Mouse (Mus musculus) ovary, adult 18-20 months (tissue): ENCODE data around the gene Sox18.
A peak's percentile ranks its signal among the peaks of the same experiment; 100 is the strongest.

Experiments used
- DNase-seq: peaks from one replicate; pipeline ENCODE4 v3.0.0; 2022; ENCODE audit warnings: low spot score, mixed read lengths

Gene Sox18

GRCm38 (mm10) chr2:181671326-181671725 lies at the start of gene Sox18:
Gene Sox18 (minus strand): TSS chr2:181671640.
- DNase-seq: peak; percentile 60

- DNase-seq: no peak
These were observed 49.8 kb upstream of the Sox18 start for GRCm38 (mm10) chr2:181721200-181721599.

GRCm38 (mm10) chr2:181720061-181720460 lies 48.6 kb upstream of the Sox18 start:
- DNase-seq: no peak

GRCm38 (mm10) chr2:181716991-181717390 lies 45.6 kb upstream of the Sox18 start:
- no peak for DNase-seq

DNA sequence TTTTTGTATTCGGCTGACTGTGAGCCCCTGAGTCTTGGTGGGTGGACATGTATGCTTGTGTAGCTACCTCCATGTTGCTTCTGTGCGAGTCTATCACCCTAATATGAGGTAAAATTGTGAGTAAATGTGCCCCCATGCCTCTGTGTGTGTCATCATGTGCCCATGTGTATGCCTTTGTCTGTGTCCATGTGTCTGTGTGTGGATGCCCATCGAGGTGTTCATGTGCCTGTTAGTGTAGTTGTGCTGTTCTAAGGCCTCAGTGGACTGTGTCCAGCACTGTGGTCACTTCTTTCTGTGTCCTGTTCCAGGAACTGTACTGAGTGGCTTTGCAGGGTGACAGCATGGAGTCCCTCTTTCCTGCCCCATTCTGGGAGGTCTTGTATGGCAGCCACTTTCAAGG lies 43.9 kb upstream of the Sox18 start:
- no peak for DNase-seq

DNA sequence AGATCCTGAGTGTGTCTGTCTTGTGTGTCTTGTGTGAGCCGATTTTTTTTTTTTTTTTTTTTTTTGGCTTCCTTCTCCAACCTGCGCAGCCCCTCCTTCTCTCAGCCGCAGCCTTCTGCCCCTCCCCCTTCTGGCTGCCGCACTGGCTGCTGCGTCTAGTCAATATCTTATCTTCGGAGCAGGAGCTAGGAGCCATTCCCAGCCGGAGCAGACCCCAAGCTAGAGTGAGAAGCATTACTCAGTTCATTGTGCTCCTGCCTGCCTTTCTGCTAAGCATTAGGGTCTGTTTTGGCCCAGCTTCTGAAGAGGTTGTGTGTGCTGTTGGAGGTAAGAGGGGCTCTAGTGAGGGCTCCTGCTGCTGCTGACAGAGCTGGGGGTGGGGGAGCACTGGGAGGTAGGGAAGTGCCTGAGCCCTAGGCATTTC lies 43.5 kb upstream of the Sox18 start, which contains the start of gene Oprl1:
Gene Oprl1 (plus strand): TSS at position 114 of the 424 bp plus-strand sequence.
- DNase-seq: no peak

GRCm38 (mm10) chr2:181713749-181714148 lies 42.3 kb upstream of the Sox18 start:
- DNase-seq: no peak

- DNase-seq: no peak
These were observed 35.2 kb upstream of the Sox18 start for GRCm38 (mm10) chr2:181706668-181707067.

DNA sequence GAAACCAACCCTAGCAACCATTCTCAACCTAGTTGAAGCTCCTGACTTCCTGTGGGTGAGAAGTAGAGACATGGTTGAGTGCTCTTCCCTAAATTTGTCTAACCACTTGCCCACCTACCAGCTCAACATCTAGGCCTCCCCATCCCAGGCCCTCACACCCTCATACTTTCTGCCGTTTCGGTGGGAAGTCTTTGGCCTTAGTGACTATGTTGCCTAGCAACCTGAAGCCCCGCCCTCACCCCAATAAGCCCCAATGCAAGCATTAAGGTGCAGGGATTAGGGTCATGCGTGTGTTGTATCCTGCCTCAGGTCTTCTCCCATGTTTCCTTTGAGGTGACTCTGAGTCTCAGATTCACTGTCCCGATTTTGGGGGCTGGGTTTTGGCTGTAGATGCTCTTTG lies 26.8 kb upstream of the Sox18 start, which contains the start of gene Lkaaear1:
Gene Lkaaear1 (minus strand): TSS at position 202 of the 400 bp plus-strand sequence.
- no peak for DNase-seq

- no peak for DNase-seq
These were observed 25.5 kb upstream of the Sox18 start for GRCm38 (mm10) chr2:181696801-181697420.

DNA sequence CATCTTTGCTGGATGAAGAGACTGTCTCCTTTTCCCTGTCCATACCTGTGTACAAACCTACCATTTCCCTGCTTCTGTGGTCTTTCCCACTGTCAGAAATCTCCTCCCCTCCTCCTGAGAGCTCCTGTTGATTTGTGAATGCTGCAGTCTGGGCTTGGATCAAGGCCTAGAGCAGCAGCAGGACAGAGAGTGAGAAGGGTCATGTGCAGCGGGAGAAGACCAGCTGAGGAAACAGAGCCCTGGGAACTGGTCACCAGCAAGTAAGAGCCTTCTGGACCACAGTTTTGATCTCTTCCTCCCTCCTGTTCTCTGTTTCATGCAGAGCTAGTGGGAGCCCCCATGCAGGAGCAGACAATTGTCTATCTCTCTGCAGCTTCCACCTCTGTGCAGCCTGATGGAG lies 24.3 kb upstream of the Sox18 start:
- no peak for DNase-seq

- no peak for DNase-seq
These were observed 23.1 kb upstream of the Sox18 start for GRCm38 (mm10) chr2:181694581-181694980.

- DNase-seq: peak; percentile 82
These were observed 22.2 kb upstream of the Sox18 start, which contains the start of gene Rgs19 for GRCm38 (mm10) chr2:181693339-181694280. Gene Rgs19 (minus strand): TSS chr2:181693977.

DNA sequence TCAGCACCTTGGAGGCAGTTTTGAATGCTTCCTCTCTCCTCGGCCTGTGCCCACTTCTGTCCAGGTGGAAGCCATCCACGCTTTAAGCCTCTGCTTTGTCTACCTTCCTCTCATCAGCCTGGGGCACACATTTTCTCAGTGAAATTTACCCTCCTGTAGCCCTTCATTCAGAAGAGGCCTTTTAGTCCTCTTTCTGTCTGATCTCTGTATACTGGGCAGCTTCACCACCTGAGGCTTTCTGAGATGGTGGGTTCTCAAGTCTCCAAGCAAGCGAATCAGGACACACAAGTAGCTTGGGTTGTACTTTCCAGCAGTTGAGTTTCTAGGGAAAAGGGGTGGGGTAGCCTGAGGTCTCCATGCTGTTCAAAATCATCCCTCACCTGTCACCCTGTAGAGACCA lies 20.9 kb upstream of the Sox18 start:
- no peak for DNase-seq

- no peak for DNase-seq
These were observed 20.1 kb upstream of the Sox18 start for GRCm38 (mm10) chr2:181691571-181691970.

- DNase-seq: no peak
These were observed 19.6 kb upstream of the Sox18 start for GRCm38 (mm10) chr2:181691083-181691482.

GRCm38 (mm10) chr2:181689466-181690160 lies 18.2 kb upstream of the Sox18 start:
- DNase-seq: no peak

DNA sequence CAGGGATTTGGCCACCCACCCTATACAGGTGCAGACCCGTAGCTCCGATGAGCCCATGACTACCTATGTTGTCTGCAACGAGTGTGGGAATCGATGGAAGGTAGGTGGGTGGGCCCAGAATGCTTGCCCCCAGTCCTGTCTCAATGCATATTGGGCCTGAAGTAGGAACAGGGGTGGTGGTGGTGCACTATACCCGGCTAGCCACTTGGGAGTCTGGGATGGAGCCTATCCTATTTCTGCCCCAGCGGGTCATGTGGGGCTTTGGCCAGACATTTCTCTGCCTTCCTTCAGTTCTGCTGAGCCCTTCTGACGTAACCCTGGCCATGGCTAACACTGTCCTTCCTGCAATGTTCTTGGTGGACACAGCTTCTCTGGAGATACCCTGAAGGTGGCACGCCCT lies 16.1 kb upstream of the Sox18 start:
- DNase-seq: no peak

- DNase-seq: no peak
These were observed 14.2 kb upstream of the Sox18 start for GRCm38 (mm10) chr2:181685686-181686085.

DNA sequence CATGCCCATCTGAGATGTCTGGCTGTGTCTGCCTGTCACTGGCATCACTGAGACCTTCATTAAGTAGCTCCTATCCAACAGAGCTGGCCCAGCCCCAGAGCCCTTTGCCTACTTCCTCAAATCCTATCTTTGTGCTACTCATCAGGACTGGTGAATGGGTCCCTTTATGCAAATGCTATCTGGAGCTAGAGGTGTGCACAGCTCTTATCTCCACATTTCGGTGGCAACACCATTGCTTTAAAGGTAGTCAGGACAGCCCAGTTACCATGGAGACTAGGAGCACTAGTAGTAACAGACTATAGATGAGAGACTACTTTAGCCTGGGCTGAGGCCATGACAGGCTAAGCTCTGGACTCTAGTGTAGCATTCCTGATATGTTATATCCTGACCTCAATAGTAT lies 13.3 kb upstream of the Sox18 start:
- no peak for DNase-seq

DNA sequence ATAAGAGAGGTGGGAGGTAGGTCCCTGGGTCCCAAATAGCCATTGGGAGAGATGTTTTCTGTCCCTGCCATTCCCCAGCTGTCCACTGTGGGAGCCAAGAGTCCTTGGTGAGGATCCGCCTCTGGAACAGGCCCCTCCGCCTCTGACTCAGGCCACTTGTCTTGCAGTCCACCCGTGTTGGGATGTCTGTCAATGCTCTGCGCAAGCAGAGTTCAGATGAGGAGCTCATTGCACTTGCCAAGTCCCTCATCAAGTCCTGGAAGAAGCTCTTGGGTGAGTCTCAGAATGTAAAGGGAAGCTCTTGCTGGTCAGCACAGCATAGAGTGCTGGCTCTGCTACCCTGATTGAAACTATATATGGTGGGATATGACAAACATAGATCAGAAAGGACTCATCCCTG lies 11.9 kb upstream of the Sox18 start:
- no peak for DNase-seq

DNA sequence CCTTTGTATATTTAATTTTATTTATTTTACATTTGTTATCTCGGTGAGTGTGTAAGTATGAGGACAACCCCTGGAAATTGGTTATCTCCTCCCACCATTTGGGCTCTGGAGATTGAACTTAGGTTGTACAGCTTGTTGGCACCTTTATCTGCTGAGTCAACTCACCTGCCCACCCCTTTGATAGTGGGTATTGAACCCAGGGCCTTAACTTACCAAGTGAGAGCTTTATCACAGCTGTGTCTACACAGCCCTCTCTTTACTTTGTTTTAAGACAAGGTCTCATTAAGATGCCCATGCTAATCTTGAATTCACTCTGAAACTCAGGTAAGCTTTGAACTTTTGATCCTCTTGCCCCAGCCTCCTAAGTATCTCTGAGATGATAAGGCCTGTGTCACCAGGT lies 10.5 kb upstream of the Sox18 start:
- no peak for DNase-seq
